Mouse (Mus musculus) stomach, embryonic 14.5 days (tissue): ENCODE data around the gene Calr4. TPM values are rescaled to one million over a fixed set of nuclear protein-coding genes. Genes with fewer than 3 reads are reported as not detected.

Experiments used
- ATAC-seq: fragments of 200-750 bp; cut with Nextera tagmentation; 2 replicates; pipeline ENCODE4 v1.8.0; 2017; ENCODE audit warnings: low read depth, moderate TSS enrichment; ENCODE audit not compliant: insufficient number of reproducible peaks, insufficient read depth, low FRiP score
- H3K27ac ChIP-seq: fragments of 300-500 bp; sonication (generic); 2 replicates; pipeline ENCODE4 v1.5.1; 2014; ENCODE audit warnings: mild to moderate bottlenecking, low read length, moderate library complexity, mixed read lengths
- H3K27me3 ChIP-seq: fragments of 300-500 bp; sonication (generic); 2 replicates; pipeline ENCODE4 v1.6.1; 2014; ENCODE audit warnings: low read length, control low read depth, mixed read lengths; ENCODE audit not compliant: control insufficient read depth, insufficient read depth
- H3K36me3 ChIP-seq: fragments of 300-500 bp; sonication (generic); 2 replicates; pipeline ENCODE4 v1.6.1; 2014; ENCODE audit warnings: mild to moderate bottlenecking, control low read depth, low read length, moderate library complexity, mixed read lengths; ENCODE audit not compliant: control insufficient read depth, insufficient read depth
- H3K4me1 ChIP-seq: fragments of 300-500 bp; sonication (generic); 2 replicates; pipeline ENCODE4 v1.6.1; 2014; ENCODE audit warnings: low read length, control low read depth, mixed read lengths; ENCODE audit not compliant: control insufficient read depth, insufficient read depth
- H3K4me2 ChIP-seq: fragments of 300-500 bp; sonication (generic); replicated peaks from 2 replicates; pipeline ENCODE4 v1.6.1; 2014; ENCODE audit warnings: low read depth, low read length, control low read depth
- H3K4me3 ChIP-seq: fragments of 300-500 bp; sonication (generic); 2 replicates; pipeline ENCODE4 v1.5.1; 2014; ENCODE audit warnings: low read depth, low read length, control low read depth
- H3K9ac ChIP-seq: fragments of 300-500 bp; sonication (generic); replicated peaks from 2 replicates; pipeline ENCODE4 v1.6.1; 2014; ENCODE audit warnings: low read depth, mild to moderate bottlenecking, control low read depth, low read length, moderate library complexity, mixed read lengths
- H3K9me3 ChIP-seq: fragments of 300-500 bp; sonication (generic); 2 replicates; pipeline ENCODE4 v1.6.1; 2016; ENCODE audit warnings: low read depth, low read length, control low read depth; ENCODE audit not compliant: control insufficient read depth
- WGBS: fragments of 180-500 bp; shearing (Covaris S2); extraction: QIAGEN DNeasy Blood & Tissue Kit; methylation state at CpG from one replicate; pipeline ENCODE4 v1.1.7; 2014; 5-methylcytosine and 5-hydroxymethylcytosine counted together
- polyA plus RNA-seq: library from polyadenylated mRNA; unstranded; fragments of >200 nt; fragmentation: Nextera tagmentation; extraction: Ambion mirVana; gene quantifications from 2 replicates; pipeline ENCODE4 v1.2.1, GENCODE M21; 2014

Gene Calr4
- polyA plus RNA-seq, 1 experiment from 2014 or later = 0.16 TPM

DNA sequence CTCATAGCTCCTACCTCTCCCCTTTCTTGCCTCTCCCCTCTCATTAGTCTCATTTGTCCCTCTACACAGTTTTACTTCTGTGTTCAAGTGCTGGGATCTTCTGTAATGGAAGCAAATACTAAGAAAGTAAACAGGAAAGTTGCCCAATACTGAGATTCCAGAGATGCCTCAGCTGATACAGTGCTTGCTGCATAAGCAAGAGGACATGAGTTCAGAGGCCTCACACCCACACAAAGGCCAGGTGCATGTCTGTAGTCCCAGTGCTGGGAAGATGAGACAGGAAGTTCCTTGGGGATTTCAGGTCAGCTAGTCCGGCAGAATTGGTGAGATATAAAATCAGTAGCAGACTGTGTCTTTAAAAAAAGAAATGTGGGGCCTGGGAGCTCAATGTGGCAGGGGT is 29.9 kb upstream of the Calr4 start:
- H3K9ac ChIP-seq = no peak overlapping the region
- H3K4me2 ChIP-seq = no peak overlapping the region
- H3K4me1 ChIP-seq = no peaks in the 10 kb centered on the region
- H3K27ac ChIP-seq = no peak overlapping the region
- H3K4me3 ChIP-seq = no peak overlapping the region
- H3K27me3 ChIP-seq = no peaks in the 10 kb centered on the region
- H3K36me3 ChIP-seq = no peaks in the 10 kb centered on the region
- no peaks in the 10 kb centered on the region for H3K9me3 ChIP-seq
- ATAC-seq = no peak
- WGBS = 34% methylated on average over 1 of the region's 1 CpGs

DNA sequence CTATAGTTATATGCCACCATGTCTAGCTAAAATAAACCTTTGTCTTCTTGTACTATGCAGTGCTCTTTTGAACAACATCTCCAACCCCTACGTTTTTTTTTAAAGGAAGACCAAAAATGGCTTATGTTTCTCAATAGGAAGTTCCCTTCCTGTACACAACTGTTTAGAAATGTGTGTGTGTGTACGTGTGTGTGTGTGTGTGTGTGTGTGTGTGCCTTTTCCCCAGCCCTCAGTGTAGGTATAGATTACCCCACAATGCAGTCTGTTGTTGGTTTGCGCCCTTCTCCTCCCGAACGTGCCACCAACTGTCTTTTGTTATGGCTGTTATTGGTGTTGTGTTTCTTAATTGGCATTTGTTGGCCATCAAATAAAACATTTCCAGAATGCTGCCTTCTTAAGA is 26.8 kb upstream of the Calr4 start:
- H3K4me1 ChIP-seq = no peaks in the 10 kb centered on the region
- H3K4me2 ChIP-seq = no peak overlapping the region
- H3K27ac ChIP-seq = no peak overlapping the region
- ATAC-seq = no peak
- 82% methylated on average over 5 of the region's 5 CpGs for WGBS
- no peak overlapping the region for H3K4me3 ChIP-seq
- no peak overlapping the region for H3K9ac ChIP-seq
- no peaks in the 10 kb centered on the region for H3K27me3 ChIP-seq
- H3K36me3 ChIP-seq = no peaks in the 10 kb centered on the region
- H3K9me3 ChIP-seq = no peaks in the 10 kb centered on the region

DNA sequence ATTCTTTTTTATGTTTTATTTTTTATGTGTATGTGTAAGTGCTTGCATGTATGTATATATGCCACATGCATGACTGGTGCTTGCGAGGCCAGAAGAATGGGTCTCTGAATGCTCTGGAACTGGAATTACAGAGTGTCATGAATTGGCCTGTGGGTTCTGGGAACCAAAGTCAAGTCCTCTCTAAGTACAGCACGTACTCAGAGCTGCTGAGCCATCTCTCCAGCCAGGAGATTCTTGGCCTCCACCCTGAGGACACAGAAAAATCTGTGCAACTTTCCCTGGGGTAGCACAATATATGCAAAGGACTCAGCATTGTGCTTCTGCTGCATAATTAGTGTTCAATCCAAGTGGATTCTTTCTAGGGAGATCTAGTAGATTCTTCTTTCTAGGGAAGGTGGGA is 24.0 kb upstream of the Calr4 start:
- Histone ChIP-seq H3K27ac (no peak overlapping the region), H3K4me3 (no peak overlapping the region), H3K27me3 (no peaks in the 10 kb centered on the region), H3K36me3 (no peaks in the 10 kb centered on the region), H3K4me2 (no peak overlapping the region), H3K4me1 (no peaks in the 10 kb centered on the region), H3K9ac (no peak overlapping the region), H3K9me3 (no peaks in the 10 kb centered on the region)
- 77% methylated on average over 2 of the region's 2 CpGs for WGBS
- ATAC-seq = no peak

DNA sequence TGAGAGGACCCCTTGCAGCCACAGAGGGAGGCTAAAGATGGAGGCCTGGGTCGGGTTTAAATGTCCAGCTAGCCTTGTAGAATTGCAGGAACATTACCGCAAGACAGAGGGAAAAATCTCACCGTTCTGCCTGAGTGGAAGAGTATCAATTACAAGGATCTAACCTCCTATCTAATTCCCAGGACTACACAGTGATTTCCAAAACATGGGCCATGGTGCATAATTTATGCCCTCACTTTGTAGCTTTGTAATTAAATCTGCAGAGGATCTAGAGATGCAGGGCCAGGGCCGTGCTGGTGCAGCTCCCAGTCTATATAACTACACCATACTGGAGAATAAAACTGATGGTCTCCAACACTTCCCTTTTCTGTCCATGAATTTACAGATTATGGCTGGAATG is 23.4 kb upstream of the Calr4 start:
- ATAC-seq = no peak
- Histone ChIP-seq H3K27ac (no peak overlapping the region), H3K9ac (no peak overlapping the region), H3K9me3 (no peaks in the 10 kb centered on the region), H3K4me3 (no peak overlapping the region), H3K4me1 (no peaks in the 10 kb centered on the region), H3K27me3 (no peaks in the 10 kb centered on the region), H3K4me2 (no peak overlapping the region), H3K36me3 (no peaks in the 10 kb centered on the region)
- WGBS = 79% methylated on average over 4 of the region's 4 CpGs

DNA sequence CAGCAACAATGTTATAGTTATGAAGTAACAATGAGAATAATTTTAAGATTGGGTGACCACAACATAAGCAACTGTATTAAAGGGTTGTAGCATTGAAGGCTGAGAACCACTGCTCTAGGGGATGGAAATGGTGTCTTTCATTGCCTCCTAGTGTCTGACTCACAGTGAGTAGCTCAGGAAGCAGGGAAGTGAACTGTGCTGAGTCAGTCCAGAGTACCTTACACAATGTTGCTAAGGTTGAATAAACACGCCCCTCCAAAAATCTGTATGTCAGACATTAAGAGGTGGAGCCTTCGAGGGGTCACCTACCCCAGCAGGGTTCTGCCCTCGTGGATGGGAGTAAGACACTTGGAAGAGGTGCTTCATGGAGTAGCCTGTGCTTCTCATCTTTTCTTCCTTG is 20.3 kb upstream of the Calr4 start:
- H3K4me2 ChIP-seq = no peak overlapping the region
- WGBS = 69% methylated on average over 3 of the region's 3 CpGs
- no peak for ATAC-seq
- H3K4me1 ChIP-seq = no peaks in the 10 kb centered on the region
- no peaks in the 10 kb centered on the region for H3K36me3 ChIP-seq
- H3K27ac ChIP-seq = no peak overlapping the region
- no peaks in the 10 kb centered on the region for H3K27me3 ChIP-seq
- no peak overlapping the region for H3K9ac ChIP-seq
- no peaks in the 10 kb centered on the region for H3K9me3 ChIP-seq
- no peak overlapping the region for H3K4me3 ChIP-seq

DNA sequence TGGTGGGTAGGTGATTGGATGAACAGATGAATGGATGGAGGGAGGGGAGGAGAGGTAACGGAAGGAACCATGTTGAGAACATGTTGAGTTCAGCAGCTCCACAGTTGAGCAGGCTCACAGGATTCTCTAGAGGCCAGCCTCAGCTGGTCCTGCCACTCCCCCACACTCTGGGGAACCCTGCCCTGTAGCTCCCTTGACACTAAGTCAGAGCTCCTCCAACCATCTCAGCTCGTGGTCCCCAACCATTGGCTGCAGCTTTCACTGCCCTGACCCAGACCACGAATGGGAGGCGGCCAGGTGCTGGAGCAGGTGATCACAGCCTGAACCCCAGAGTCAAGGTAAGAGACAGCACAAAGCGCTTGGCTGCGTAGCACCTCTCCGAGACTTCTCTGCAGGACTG is 16.3 kb upstream of the Calr4 start:
- Histone ChIP-seq H3K4me2 (no peak overlapping the region), H3K4me1 (no peaks in the 10 kb centered on the region), H3K9me3 (no peaks in the 10 kb centered on the region), H3K27me3 (no peaks in the 10 kb centered on the region), H3K4me3 (no peak overlapping the region), H3K36me3 (no peaks in the 10 kb centered on the region), H3K9ac (no peak overlapping the region), H3K27ac (no peak overlapping the region)
- ATAC-seq = no peak
- 72% methylated on average over 7 of the region's 7 CpGs for WGBS

DNA sequence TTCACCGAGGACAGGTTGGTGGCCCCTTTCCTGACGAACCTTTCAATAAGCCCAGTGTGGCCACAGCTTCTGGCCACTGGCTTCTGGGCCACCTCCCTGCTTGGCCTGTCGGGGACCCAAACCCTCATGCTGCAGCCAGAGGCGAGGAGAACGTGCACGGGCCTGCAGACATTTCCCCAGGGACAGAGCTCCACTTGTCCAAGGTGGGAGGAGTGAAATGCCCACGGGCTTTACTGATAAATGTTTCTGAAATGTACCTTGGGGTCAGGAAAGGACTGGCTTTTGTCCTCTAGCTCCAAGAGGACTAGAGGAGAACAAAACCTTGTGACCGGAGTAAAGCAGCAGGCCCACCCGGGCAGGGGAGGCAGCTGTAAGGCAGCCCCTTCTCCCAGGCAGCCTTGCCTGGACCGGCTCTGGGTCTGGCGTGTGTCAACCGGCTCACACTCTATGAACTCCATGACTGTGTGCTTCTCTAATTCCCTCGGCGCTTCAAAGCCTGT is 13.8 kb upstream of the Calr4 start:
- Histone ChIP-seq H3K4me2 (no peak overlapping the region; the same call in 1 of the 2 replicates), H3K27ac (peak overlapping the region; percentile 45; the same call in 1 of the 2 replicates), H3K4me3 (no peak overlapping the region), H3K9ac (no peak overlapping the region), H3K4me1 (no peaks in the 10 kb centered on the region), H3K27me3 (no peaks in the 10 kb centered on the region), H3K9me3 (no peaks in the 10 kb centered on the region), H3K36me3 (no peaks in the 10 kb centered on the region)
- WGBS = 71% methylated on average over 14 of the region's 14 CpGs
- peak; percentile 38; the same call in 1 of the 2 replicates for ATAC-seq

DNA sequence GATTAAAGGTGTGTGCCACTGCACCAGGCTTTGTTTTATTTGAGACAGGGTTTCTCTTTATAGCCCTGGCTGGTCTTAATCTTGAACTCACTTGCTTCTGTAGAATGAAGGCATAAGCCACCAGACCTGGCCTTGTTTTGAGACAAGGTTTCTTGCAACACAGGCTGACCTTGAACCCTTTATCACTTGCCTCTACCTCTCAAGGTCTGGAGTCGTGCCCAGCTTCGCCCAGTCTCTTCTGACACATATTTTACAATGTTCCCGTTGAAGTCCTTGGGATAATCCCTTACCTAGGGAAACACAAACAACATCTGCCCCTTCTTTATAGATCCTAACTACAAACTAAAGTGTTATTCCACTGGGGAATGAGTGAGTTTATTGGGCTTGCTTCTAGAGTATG is 12.3 kb upstream of the Calr4 start:
- Histone ChIP-seq H3K4me2 (no peak overlapping the region), H3K36me3 (no peaks in the 10 kb centered on the region), H3K27me3 (no peaks in the 10 kb centered on the region), H3K27ac (no peak overlapping the region), H3K9me3 (no peaks in the 10 kb centered on the region), H3K9ac (no peak overlapping the region), H3K4me1 (no peaks in the 10 kb centered on the region), H3K4me3 (no peak overlapping the region)
- no peak for ATAC-seq
- 73% methylated on average over 3 of the region's 3 CpGs for WGBS

DNA sequence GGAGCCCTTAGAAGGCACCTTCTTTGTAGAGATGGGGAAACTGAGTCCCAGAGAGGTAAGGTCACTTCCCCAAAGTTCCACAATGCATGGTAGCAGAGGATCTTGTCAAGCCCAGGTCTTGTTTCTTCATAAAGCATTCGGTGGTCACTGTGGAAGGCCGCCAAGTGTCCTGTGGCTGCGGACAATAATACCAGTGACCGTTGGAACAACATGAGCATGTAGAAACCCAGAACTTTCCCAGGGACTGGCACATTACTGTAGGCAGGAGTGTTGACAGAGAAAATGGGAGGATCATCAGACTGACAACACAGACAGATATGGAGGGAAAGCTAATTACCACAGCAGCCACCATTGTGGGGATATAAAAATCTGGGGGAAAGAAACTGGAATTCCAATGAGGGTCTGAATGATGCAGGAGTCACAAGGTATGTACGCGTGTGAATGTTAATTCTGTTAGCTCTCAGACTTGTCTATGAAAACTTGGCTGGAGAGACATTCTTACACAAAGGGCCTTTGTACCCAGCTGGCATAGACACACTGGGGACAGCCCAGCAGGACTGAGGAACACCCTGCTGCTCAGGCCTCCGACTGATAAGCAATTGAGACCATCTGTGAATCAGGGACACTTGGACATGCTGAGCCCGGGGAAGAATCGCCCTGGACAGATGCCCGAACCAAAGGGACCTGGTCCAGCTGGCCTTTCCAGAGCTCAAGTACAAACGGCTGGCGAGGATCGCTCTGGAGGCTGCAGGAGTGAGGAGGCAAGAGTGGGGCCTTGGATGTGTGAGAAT is 9.3 kb upstream of the Calr4 start:
- 75% methylated on average over 13 of the region's 13 CpGs for WGBS
- no peak overlapping the region for H3K4me2 ChIP-seq
- H3K9me3 ChIP-seq = no peaks in the 10 kb centered on the region
- no peaks in the 10 kb centered on the region for H3K4me1 ChIP-seq
- H3K27ac ChIP-seq = no peak overlapping the region
- H3K9ac ChIP-seq = no peak overlapping the region
- H3K27me3 ChIP-seq = no peaks in the 10 kb centered on the region
- ATAC-seq = peak; percentile 66; the same call in 1 of the 2 replicates
- H3K36me3 ChIP-seq = no peaks in the 10 kb centered on the region
- H3K4me3 ChIP-seq = no peak overlapping the region
